Mouse (Mus musculus) skeletal muscle tissue, adult 2 months (tissue): ENCODE results near the gene Etfa.
A peak's percentile ranks its signal among the peaks of the same experiment; 100 is the strongest.

ENCODE experiments used
- DNase-seq: peaks from one replicate; pipeline ENCODE4 v3.0.0-alpha.2; 2012; ENCODE audit warnings: low read depth, low spot score

The Etfa gene

DNA sequence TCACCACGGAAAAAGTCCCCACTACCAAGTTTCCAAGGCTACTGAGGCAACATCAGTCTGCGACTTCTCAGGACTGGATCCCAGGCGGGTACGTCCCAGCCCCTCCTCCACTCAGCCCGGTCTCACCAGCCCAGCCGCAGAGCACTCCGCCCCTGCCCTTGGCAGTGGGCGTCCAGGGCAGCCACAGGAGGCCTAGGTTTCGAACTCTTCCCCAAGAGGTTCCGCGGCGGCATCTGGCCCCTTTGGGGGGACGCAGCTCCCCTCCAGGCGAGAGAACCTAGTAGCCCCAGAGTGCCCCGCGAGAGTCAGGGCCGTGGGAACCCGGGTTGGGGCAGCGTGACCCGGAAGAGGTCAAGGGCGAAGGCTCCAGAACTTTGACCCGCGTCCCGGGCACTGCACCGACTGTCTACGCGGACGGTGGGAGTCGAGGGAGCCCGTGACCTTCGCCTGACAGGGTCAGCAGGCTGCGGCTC is 486 bp downstream of the Etfa start:
- peak; percentile 63 for DNase-seq

DNA sequence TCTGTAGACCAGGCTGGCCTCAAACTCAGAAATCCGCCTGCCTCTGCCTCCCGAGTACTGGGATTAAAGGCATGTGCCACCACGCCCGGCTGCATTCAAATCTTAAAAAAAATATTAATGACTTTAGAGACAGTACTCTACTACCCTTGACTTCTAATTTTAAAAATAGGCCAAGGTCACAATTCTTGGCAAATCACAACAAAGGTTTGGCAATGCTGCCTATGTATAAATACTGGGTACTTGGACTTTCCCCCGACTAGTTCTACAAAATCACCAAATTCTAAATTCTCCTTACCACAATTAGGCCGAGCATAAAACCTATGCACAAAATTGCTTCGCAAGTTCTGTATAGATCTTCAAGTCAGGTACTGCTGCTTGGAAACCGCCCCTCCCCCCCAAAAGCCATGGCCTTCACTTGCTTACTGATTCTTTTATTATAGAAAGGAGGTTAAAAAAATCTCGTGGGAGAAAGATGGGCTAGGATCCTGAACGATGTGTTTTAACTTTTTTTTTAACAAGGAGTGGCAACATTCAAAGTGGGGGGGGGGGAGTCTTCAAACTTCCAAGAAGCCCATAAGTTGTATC is 1.3 kb downstream of the Etfa start:
- DNase-seq: no peak

GRCm38 (mm10) chr9:55509731-55510130 is 2.3 kb downstream of the Etfa start:
- DNase-seq: no peak

DNA sequence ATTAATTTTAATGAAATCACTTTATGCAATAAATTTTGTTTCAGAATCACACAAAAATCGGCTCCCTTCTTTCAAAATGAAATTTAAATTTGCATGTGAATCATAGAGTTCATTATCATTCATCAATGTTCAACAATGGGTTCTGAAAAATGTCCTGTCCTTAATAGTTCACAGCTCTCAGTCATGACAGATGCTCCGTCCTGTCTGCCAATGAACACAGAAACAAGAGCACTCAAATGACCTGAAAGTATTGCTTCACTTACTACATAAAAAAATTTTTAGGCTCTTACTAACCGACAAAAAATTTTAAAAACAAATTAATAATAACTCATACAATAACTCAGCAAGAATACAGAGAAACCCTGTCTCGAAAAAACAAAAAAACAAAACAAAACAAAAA is 3.3 kb downstream of the Etfa start:
- peak; percentile 34 for DNase-seq

GRCm38 (mm10) chr9:55507922-55508321 is 4.1 kb downstream of the Etfa start:
- DNase-seq: peak; percentile 32

GRCm38 (mm10) chr9:55482116-55482515 is 29.9 kb downstream of the Etfa start:
- no peak for DNase-seq

- no peak for DNase-seq
These were observed 33.3 kb downstream of the Etfa start for GRCm38 (mm10) chr9:55478699-55479098.

- DNase-seq: no peak
These were observed 36.0 kb downstream of the Etfa start for GRCm38 (mm10) chr9:55476084-55476483.

DNA sequence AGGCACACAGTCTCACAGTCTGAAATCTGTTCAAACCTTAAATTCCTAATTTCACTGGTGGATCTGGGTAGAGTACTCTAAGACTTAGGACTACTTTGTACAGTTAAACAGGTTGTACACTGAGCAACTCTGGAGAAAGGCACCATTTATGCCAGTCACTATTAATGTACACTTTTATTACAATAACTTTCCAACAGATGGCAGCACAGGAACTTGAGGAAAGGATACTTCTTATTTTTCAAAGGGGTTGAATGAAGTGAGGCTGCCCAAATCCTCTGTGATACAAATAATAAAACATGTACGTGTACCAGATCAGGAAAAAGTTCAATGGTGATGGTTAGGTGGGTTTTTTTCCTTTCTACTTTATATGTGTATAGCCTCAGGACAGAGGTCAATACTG is 43.6 kb downstream of the Etfa start:
- DNase-seq: no peak

DNA sequence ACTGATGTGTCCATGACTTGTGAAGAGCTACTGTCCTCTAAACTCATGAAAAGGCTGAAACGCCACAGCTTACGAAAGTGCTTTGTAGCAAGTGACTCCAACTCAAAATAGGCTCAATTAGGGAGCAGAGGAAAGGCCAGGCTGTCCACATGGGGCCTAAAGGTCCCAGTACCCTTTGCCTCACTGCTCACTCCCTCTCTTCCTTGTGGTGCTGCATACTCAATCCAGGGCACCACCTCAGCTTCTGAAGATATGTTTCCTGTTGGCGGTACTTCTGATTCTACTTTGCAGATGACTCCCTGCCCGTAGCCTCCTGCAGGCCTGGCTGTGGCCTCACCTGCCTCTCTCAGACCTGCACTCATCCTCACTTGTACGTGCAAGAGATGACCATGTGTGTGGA is 58.7 kb downstream of the Etfa start:
- DNase-seq: no peak

- DNase-seq: no peak
These were observed 59.1 kb downstream of the Etfa start for GRCm38 (mm10) chr9:55452906-55453305.

DNA sequence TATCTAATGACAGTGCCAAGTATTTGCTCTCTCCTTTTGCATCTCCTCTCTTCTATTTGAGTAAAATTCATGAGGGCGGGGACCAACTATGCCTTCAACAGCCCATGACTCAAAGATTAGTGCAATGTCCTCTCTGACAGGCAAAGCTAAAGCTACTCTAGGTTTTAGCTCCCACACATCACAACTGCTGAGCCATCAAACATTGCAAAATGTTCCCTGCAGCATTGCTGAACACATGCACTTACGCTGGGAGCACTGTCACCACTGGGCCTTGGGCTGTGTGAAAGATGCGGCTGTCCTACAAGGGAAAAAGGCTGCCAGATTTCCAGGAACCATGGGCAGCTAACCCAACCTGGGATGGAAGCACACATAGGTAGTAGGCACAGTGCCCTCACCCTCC is 60.6 kb downstream of the Etfa start:
- no peak for DNase-seq

DNA sequence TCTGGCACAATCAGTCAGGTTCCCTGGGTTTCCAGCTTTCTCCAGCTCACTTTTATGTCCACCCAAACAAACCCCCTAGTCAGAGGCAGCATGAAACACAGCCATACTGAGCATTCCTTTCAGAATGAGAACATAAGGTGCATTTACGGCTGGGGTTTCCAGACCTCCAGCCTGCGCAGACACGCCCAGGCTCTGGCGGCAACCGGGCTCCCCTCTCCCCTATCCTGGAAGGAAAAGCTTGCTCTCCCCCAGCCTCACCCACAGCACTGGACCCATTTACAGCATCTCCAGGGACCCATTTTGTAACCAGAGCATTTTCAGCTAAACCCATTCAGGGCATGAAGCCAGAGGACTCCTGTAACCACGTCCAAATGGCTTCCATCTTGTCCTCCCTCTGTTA is 62.0 kb downstream of the Etfa start:
- no peak for DNase-seq

GRCm38 (mm10) chr9:55449108-55449507 is 62.9 kb downstream of the Etfa start:
- DNase-seq: no peak

GRCm38 (mm10) chr9:55447509-55447908 is 64.5 kb downstream of the Etfa start:
- DNase-seq: no peak

GRCm38 (mm10) chr9:55439206-55439780 is 72.8 kb downstream of the Etfa start:
- no peak for DNase-seq

DNA sequence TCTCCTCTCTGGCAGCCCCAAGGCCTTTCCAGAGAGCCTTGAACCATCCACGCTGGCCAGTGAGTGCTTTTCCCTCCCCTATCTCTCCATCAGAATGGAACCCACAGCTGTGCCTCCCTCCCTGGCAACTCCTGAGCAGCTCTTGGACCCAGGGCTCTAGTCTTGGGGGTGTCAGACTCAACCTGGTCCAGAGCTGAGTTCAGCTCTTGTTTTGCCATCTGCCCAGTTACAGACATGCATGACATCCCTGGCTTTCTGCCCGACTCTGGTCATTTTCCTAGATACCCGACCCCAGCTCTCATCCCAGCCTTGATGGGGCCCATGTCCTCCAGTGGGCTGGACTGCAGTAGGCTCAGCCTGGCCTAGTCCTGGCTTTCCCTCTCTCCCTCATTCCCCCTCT is 73.6 kb downstream of the Etfa start:
- no peak for DNase-seq

DNA sequence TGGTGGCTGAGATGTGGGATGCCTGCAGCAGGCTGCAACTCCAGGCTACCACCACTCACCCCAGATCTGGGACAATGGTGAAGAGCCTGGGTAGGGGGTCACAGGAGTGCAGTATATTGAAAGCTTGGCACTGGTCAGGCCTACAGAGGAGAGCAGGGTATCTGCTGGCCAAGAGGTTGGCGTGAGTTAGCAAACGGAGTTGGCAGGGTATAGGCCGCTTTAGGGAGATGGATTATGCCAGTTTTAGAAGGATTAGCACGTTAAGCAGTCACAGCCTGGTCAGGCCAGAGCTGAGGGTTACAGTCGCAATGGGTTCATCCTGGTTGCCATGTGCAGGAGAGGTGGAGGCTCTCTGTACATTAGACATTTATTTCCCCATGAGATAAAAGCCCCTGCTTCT is 78.2 kb downstream of the Etfa start:
- no peak for DNase-seq

DNA sequence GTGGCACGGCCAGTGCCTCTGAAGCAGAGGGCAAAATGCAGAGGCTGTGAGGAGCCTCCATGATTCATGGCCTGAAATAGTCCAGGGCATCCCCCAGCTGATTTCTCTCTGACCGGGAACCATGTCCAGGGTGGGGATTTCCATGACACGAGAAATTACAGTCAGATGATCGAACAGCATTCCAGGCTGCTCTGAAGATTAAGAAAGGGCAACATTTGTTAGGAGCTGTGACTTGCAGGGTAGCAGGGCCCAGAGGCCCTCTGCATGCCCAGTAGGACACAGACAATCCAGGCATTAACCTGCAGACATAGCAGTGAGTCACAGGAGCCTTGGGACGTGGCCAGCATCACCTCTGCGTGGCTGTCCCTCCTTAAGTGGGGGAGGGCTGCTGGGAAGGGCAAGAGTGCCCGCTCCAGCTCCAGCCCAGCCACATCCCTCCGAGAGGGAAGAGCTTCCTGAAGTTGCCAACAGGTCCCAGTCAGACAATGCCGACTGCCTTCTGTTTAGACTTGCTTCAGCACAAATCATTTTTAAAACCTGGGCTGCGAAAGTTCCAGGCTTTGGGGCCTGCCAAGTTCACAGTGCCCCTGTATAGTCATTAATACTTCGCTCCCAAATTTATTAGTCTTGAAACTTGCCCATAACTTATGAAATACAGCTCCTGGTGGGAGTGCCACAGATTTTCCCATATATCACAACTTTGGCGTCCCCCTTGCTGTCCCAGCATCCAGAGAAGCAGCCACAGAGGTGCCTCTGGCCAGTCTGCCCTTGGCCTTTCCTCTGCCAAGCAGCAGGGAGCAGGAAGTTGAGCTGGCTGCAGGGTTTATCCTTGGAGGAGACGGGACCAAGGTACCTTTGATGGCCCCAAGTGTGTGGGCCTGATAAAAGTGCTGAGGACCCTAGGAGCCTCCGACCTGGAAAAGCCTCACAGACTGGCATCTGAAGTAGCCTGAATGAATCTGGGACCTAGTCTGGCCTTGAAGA is 79.4 kb downstream of the Etfa start:
- no peak for DNase-seq

DNA sequence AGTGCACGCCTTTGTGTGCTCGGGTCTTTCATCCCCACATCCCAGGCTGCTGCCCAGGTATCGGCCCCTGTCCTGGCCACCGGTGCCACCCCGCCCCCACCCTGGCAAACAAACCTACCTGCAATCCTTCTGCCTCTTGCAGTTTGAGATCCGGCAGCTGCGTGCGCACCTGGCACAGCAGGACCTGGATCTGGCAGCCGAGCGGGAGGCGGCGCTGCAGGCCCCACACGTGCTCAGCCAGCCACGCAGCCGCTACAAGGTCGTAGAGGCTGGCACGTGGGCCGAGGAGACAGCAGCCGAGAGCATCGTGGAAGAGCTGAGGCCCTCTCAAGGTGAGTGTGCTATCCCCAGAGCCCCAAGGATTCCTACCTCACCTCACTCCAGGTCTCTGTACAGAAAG is 81.9 kb downstream of the Etfa start:
- no peak for DNase-seq

DNA sequence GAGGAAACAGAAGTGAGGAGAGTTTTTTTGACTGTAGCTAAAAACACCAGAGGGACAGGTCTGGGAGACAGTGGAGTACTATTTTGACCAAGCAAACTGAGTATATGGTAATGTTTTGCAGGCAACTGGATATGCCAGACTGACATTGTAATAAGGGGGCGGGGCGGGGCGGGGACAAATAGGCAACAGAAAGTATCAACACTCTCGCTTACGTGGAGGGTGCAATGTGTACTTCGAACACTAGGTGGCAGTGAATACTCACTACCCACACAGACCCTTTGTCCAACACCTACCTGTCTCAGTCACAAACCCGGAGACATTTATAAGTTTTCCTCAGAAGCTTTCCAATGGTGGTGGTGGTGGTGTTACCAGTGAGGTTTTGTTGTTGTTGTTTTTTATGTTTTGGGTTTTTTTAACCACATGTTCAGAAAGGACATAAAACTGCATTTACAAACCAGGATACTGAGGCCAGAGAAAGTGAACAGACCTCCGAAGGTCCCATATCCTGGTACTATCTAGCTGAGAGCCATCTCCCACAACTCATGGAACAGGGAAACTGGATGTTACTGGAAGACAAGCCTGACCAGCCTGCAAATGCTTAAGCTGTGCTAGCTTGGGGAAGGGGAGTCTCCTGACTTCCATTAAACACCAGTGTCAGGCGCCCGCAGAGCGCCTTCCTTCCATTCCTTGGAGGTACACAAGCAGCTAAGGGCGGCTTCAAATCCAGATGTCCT is 82.6 kb downstream of the Etfa start:
- peak; percentile 49 for DNase-seq

GRCm38 (mm10) chr9:55425271-55425810 is 86.7 kb downstream of the Etfa start:
- peak; percentile 25 for DNase-seq
